Mouse (Mus musculus) kidney, adult 2 months (tissue): ENCODE data around the gene Col4a3. TPM values are rescaled to one million over a fixed set of nuclear protein-coding genes. Genes with fewer than 3 reads are reported as not detected.

Experiments
- DNase-seq: peaks from one replicate; pipeline ENCODE4 v3.0.0; 2021
- H3K27ac ChIP-seq: fragments of 200-500 bp; 2 replicates; pipeline ENCODE4 v1.5.1; 2012; ENCODE audit warnings: low read depth, low read length, control low read depth, inconsistent platforms; ENCODE audit not compliant: insufficient read depth
- H3K27me3 ChIP-seq: fragments of 200-500 bp; replicated peaks from 2 replicates; pipeline ENCODE4 v1.6.1; 2012; ENCODE audit warnings: mild to moderate bottlenecking, moderate library complexity, low read length, inconsistent platforms; ENCODE audit not compliant: control insufficient read depth, insufficient read depth
- H3K36me3 ChIP-seq: fragments of 200-500 bp; 2 replicates; pipeline ENCODE4 v1.6.1; 2012; ENCODE audit warnings: mild to moderate bottlenecking, moderate library complexity, low read length, inconsistent platforms; ENCODE audit not compliant: control insufficient read depth, insufficient read depth
- H3K4me1 ChIP-seq: fragments of 200-500 bp; 2 replicates; pipeline ENCODE4 v1.6.1; 2011; ENCODE audit warnings: low read length; ENCODE audit not compliant: control insufficient read depth, insufficient read depth
- H3K4me3 ChIP-seq: fragments of 200-500 bp; 2 replicates; pipeline ENCODE4 v1.5.1; 2011; ENCODE audit warnings: mild to moderate bottlenecking, low read depth, low read length, control low read depth; ENCODE audit not compliant: insufficient read depth
- CTCF ChIP-seq: fragments of 200-500 bp; conservative IDR thresholded peaks from 2 replicates; pipeline ENCODE4 v1.5.1; 2011; ENCODE audit warnings: low read depth, mild to moderate bottlenecking, control low read depth, low read length, moderate library complexity, mixed read lengths; ENCODE audit not compliant: insufficient read depth, insufficient read length
- POLR2A ChIP-seq: fragments of 200-500 bp; IDR thresholded peaks from one replicate; pipeline ENCODE4 v1.6.1; 2011; ENCODE audit warnings: low read depth, low read length, control low read depth
- WGBS: fragments of 180-500 bp; shearing (Covaris S2); methylation state at CpG from one replicate; pipeline ENCODE4 v1.1.7; 2018; 5-methylcytosine and 5-hydroxymethylcytosine counted together
- polyA plus RNA-seq: library from polyadenylated mRNA; depleted of rRNA; stranded (reverse); fragments of >200 nt; gene quantifications from 2 replicates; pipeline ENCODE4 v1.2.3, GENCODE M21; 2012; rRNA removed

Gene Col4a3
- polyA plus RNA-seq, 1 experiment = 57.7 TPM

DNA sequence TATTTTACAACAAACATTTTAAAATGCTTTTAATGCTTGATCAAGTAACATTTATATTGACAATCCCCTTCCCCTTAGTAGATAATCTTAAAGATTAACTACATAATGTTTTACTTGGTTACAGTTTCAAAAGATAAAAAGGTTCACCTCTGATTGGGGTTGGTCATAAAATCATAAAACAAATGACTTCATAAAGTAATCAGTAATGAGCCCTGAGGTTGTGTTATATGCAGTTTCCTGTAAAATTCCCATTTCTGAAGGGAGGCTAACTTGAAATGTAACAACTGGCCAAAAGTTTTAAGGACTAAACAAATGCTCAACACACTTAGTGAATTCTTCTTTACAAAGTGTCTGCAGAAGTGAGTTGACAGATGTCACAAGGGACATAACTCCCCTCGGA, 179.5 kb downstream of the Col4a3 start:
- no peaks in the 10 kb centered on the region for H3K27me3 ChIP-seq
- H3K4me3 ChIP-seq = no peak overlapping the region
- TF ChIP-seq CTCF = no peak
- no peak for TF ChIP-seq POLR2A
- H3K27ac ChIP-seq = no peak overlapping the region
- 60% methylated on average over 1 of the region's 1 CpGs for WGBS
- no peaks in the 10 kb centered on the region; the same call in 1 of the 2 replicates for H3K36me3 ChIP-seq
- no peak for DNase-seq
- no peaks in the 10 kb centered on the region for H3K4me1 ChIP-seq

DNA sequence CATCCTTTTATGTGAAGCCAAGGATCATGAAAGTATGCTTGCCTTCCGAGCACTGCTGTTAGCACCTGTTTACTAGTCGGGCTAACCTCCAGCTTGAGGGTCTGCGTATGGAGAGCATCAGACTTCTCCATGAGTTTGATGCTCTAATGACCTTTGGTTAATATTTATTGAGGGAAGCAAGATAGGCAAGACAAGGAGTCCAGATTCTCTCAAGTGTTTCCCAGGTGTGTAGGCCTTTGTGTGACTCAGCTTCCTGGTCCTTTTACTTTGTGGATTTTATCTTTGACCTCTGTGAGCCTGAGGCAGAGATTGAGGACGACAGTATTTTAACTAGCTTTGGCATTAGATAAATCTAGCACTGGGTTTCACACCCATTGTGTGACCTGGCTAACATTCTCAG, 179.9 kb downstream of the Col4a3 start:
- Histone ChIP-seq H3K27me3 (no peaks in the 10 kb centered on the region), H3K36me3 (no peaks in the 10 kb centered on the region; the same call in 1 of the 2 replicates), H3K27ac (no peak overlapping the region), H3K4me3 (no peak overlapping the region), H3K4me1 (no peaks in the 10 kb centered on the region)
- TF ChIP-seq CTCF (no peak), POLR2A (no peak)
- no peak for DNase-seq
- WGBS = 54% methylated on average over 4 of the region's 4 CpGs

DNA sequence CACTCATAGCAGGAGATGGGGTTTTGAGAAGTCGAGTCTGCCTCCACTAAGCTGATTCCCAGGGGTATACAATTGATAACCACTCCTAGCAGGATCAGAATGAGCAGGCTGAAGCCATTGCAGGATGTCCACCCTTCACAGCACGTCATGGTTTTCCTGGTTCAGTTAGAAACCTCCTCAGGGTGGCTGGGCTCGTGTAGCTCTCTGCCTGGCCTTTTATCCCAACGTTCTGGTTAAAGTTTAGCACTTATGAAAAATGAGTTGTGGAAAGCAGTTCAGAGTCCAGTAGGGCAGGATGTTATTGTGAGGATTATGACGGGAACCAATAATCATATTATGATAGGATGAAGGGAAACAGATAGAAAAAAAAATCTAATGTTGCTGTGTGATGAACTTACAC, 181.5 kb downstream of the Col4a3 start, which contains the start of gene Tm4sf20:
Gene Tm4sf20 (minus strand): TSS at position 193 of the 400 bp plus-strand sequence.
- 47% methylated on average over 5 of the region's 5 CpGs for WGBS
- no peaks in the 10 kb centered on the region for H3K27me3 ChIP-seq
- DNase-seq = peak; percentile 33
- no peak within 1 kb of the TSS for H3K4me3 ChIP-seq
- H3K4me1 ChIP-seq = no peaks in the 10 kb centered on the region
- no peak within 1 kb of the TSS for H3K27ac ChIP-seq
- no peak for TF ChIP-seq CTCF
- no peaks in the 10 kb centered on the region for H3K36me3 ChIP-seq

GRCm38 (mm10) chr1:82771022-82771586, 184.4 kb downstream of the Col4a3 start, which contains the start of gene Gm47791:
Gene Gm47791, minus strand, starts transcription at chr1:82771243.
- DNase-seq = no peak
- H3K27me3 ChIP-seq = no peaks in the 10 kb centered on the region
- WGBS = 85% methylated on average over 15 of the region's 15 CpGs
- no peak within 1 kb of the TSS for H3K4me3 ChIP-seq
- no peaks in the 10 kb centered on the region for H3K4me1 ChIP-seq
- H3K27ac ChIP-seq = no peak within 1 kb of the TSS
- H3K36me3 ChIP-seq = no peaks in the 10 kb centered on the region
- TF ChIP-seq CTCF = no peak
- TF ChIP-seq POLR2A = no peak

Other genes with a start within 250 kb of the Col4a3 start
- gene Col4a4, start 72 bp upstream of the Col4a3 start, polyA plus RNA-seq = 29.4 and 32.7 TPM in 2 replicates
- gene Mff, start 138.0 kb downstream of the Col4a3 start, polyA plus RNA-seq = 59.7 and 68.4 TPM in 2 replicates
- gene Tm4sf20, start 181.5 kb downstream of the Col4a3 start, polyA plus RNA-seq = not detected in 2 replicates
- gene Gm47791, start 184.3 kb downstream of the Col4a3 start, polyA plus RNA-seq = not detected in 2 replicates